Mouse (Mus musculus): Measurements from ENCODE around the gene Ccdc167. TPM values are rescaled to one million over a fixed set of nuclear protein-coding genes. Genes with fewer than 3 reads are reported as not detected.
A peak's percentile ranks its signal among the peaks of the same experiment; 100 is the strongest.

Ccdc167 gene
- polyA plus RNA-seq, 1 experiment from 2014 or later = 11.0 TPM

GRCm38 (mm10) chr17:29662145-29662544 lies 54.7 kb downstream of the Ccdc167 start:
- WGBS = 81% methylated on average over 6 of the region's 6 CpGs

GRCm38 (mm10) chr17:29660762-29661391 lies 56.0 kb downstream of the Ccdc167 start:
- Histone ChIP-seq H3K4me3 (replicated peaks) (peak overlapping the region; percentile 98), H3K4me2 (replicated peaks) (peak overlapping the region; percentile 68), H3K36me3 (peaks cover 26% of the 10 kb centered on the region), H3K9ac (peak overlapping the region; percentile 94), H3K27me3 (no peaks in the 10 kb centered on the region), H3K9me3 (replicated peaks) (no peaks in the 10 kb centered on the region), H3K4me1 (peaks cover 6% of the 10 kb centered on the region), H3K27ac (replicated peaks) (peak overlapping the region; percentile 90)
- ATAC-seq (ENCODE audit: insufficient number of reproducible peaks, low FRiP score, low TSS enrichment, low read depth) = peak; percentile 74
- under 1% methylated on average over 41 of the region's 41 CpGs for WGBS

More at GRCm38 (mm10) chr17:29662145-29662544, 54.7 kb downstream of the Ccdc167 start:
- Histone ChIP-seq H3K36me3 (peaks cover 31% of the 10 kb centered on the region), H3K27ac (replicated peaks) (no peak overlapping the region), H3K9ac (no peak overlapping the region), H3K27me3 (no peaks in the 10 kb centered on the region), H3K4me1 (peaks cover 6% of the 10 kb centered on the region), H3K9me3 (replicated peaks) (no peaks in the 10 kb centered on the region), H3K4me3 (replicated peaks) (no peak overlapping the region), H3K4me2 (replicated peaks) (no peak overlapping the region)
- ATAC-seq (ENCODE audit: insufficient number of reproducible peaks, low FRiP score, low TSS enrichment, low read depth) = no peak

- H3K9ac ChIP-seq = peak within 1 kb of the TSS; percentile 94
- H3K4me3 ChIP-seq (replicated peaks) = peak within 1 kb of the TSS; percentile 98
- peak within 1 kb of the TSS; percentile 90 for H3K27ac ChIP-seq (replicated peaks)
- H3K9me3 ChIP-seq (replicated peaks) = no peaks in the 10 kb centered on the region
- H3K36me3 ChIP-seq = peaks cover 21% of the 10 kb centered on the region
- WGBS = under 1% methylated on average over 41 of the region's 41 CpGs
- peak; percentile 96 for ATAC-seq (ENCODE audit: insufficient number of reproducible peaks, low FRiP score, low TSS enrichment, low read depth)
- peaks cover 6% of the 10 kb centered on the region for H3K4me1 ChIP-seq
- H3K27me3 ChIP-seq = no peaks in the 10 kb centered on the region
- H3K4me2 ChIP-seq (replicated peaks) = peak within 1 kb of the TSS; percentile 68
Observed at GRCm38 (mm10) chr17:29660076-29660761, 56.6 kb downstream of the Ccdc167 start, which contains the start of gene Cmtr1. TSS of gene Cmtr1 (plus strand) at chr17:29660595.

- H3K27ac ChIP-seq (replicated peaks) = no peak overlapping the region
- H3K27me3 ChIP-seq = no peaks in the 10 kb centered on the region
- H3K4me3 ChIP-seq (replicated peaks) = no peak overlapping the region
- H3K36me3 ChIP-seq = peaks cover 3% of the 10 kb centered on the region; the same call in 1 of the 2 replicates
- H3K9me3 ChIP-seq (replicated peaks) = no peaks in the 10 kb centered on the region
- peaks cover 6% of the 10 kb centered on the region for H3K4me1 ChIP-seq
- 73% methylated on average over 2 of the region's 2 CpGs for WGBS
- ATAC-seq (ENCODE audit: insufficient number of reproducible peaks, low FRiP score, low TSS enrichment, low read depth) = no peak
- H3K4me2 ChIP-seq (replicated peaks) = no peak overlapping the region
- no peak overlapping the region for H3K9ac ChIP-seq
Observed at GRCm38 (mm10) chr17:29658249-29658648, 58.6 kb downstream of the Ccdc167 start.

- Histone ChIP-seq H3K4me2 (replicated peaks) (no peak overlapping the region), H3K36me3 (peaks cover 58% of the 10 kb centered on the region), H3K27ac (replicated peaks) (no peak overlapping the region), H3K27me3 (no peaks in the 10 kb centered on the region), H3K4me1 (peaks cover 8% of the 10 kb centered on the region; the same call in 1 of the 2 replicates), H3K9ac (no peak overlapping the region), H3K4me3 (replicated peaks) (no peak overlapping the region), H3K9me3 (replicated peaks) (no peaks in the 10 kb centered on the region)
- WGBS = 73% methylated on average over 3 of the region's 3 CpGs
- ATAC-seq (ENCODE audit: insufficient number of reproducible peaks, low FRiP score, low TSS enrichment, low read depth) = no peak
Observed at GRCm38 (mm10) chr17:29642219-29642618, 74.6 kb downstream of the Ccdc167 start.

- no peak overlapping the region for H3K4me3 ChIP-seq (replicated peaks)
- 94% methylated on average over 11 of the region's 11 CpGs for WGBS
- no peak overlapping the region for H3K27ac ChIP-seq (replicated peaks)
- H3K36me3 ChIP-seq = peaks cover 64% of the 10 kb centered on the region
- H3K9me3 ChIP-seq (replicated peaks) = no peaks in the 10 kb centered on the region
- no peak for ATAC-seq (ENCODE audit: insufficient number of reproducible peaks, low FRiP score, low TSS enrichment, low read depth)
- H3K27me3 ChIP-seq = no peaks in the 10 kb centered on the region
- H3K4me2 ChIP-seq (replicated peaks) = no peak overlapping the region
- no peak overlapping the region for H3K9ac ChIP-seq
- peaks cover 8% of the 10 kb centered on the region; the same call in 1 of the 2 replicates for H3K4me1 ChIP-seq
Observed at GRCm38 (mm10) chr17:29640971-29641370, 75.9 kb downstream of the Ccdc167 start.

GRCm38 (mm10) chr17:29637895-29638294 lies 78.9 kb downstream of the Ccdc167 start:
- no peak for ATAC-seq (ENCODE audit: insufficient number of reproducible peaks, low FRiP score, low TSS enrichment, low read depth)
- no peak overlapping the region for H3K4me3 ChIP-seq (replicated peaks)
- no peaks in the 10 kb centered on the region for H3K9me3 ChIP-seq (replicated peaks)
- H3K4me2 ChIP-seq (replicated peaks) = no peak overlapping the region
- H3K27me3 ChIP-seq = no peaks in the 10 kb centered on the region
- H3K27ac ChIP-seq (replicated peaks) = no peak overlapping the region
- H3K36me3 ChIP-seq = peaks cover 91% of the 10 kb centered on the region
- no peak overlapping the region for H3K9ac ChIP-seq
- 0 out of 2 replicates have a peak, but pooled peaks cover 3% of the 10 kb centered on the region for H3K4me1 ChIP-seq
- 68% methylated on average over 8 of the region's 8 CpGs for WGBS

- H3K36me3 ChIP-seq = peaks cover 91% of the 10 kb centered on the region
- ATAC-seq (ENCODE audit: insufficient number of reproducible peaks, low FRiP score, low TSS enrichment, low read depth) = no peak
- no peak overlapping the region for H3K27ac ChIP-seq (replicated peaks)
- no peak overlapping the region for H3K9ac ChIP-seq
- 0 out of 2 replicates have a peak, but pooled peaks cover 3% of the 10 kb centered on the region for H3K4me1 ChIP-seq
- no peaks in the 10 kb centered on the region for H3K27me3 ChIP-seq
- WGBS = 91% methylated on average over 4 of the region's 4 CpGs
- no peak overlapping the region for H3K4me3 ChIP-seq (replicated peaks)
- H3K9me3 ChIP-seq (replicated peaks) = no peaks in the 10 kb centered on the region
- no peak overlapping the region for H3K4me2 ChIP-seq (replicated peaks)
Observed at GRCm38 (mm10) chr17:29637377-29637776, 79.5 kb downstream of the Ccdc167 start.

Other genes with a start within 250 kb of the Ccdc167 start
- gene Pim1, start 226.3 kb downstream of the Ccdc167 start, polyA plus RNA-seq (2015; fragmentation: Nextera tagmentation; extraction: Ambion mirVana) = 17.8 and 20.0 TPM in 2 replicates
- not detected in 2 replicates for gene Gm17657, start 167.4 kb downstream of the Ccdc167 start, polyA plus RNA-seq (2015; fragmentation: Nextera tagmentation; extraction: Ambion mirVana)
- gene Tbc1d22b, start 167.3 kb downstream of the Ccdc167 start, polyA plus RNA-seq (2015; fragmentation: Nextera tagmentation; extraction: Ambion mirVana) = 14.4 and 16.7 TPM in 2 replicates
- gene Tmem217, start 164.7 kb downstream of the Ccdc167 start, polyA plus RNA-seq (2015; fragmentation: Nextera tagmentation; extraction: Ambion mirVana) = 0.95 and 1.6 TPM in 2 replicates
- 72.0 and 84.7 TPM in 2 replicates for gene Rnf8, start 102.3 kb downstream of the Ccdc167 start, polyA plus RNA-seq (2015; fragmentation: Nextera tagmentation; extraction: Ambion mirVana)
- 2.4 and 2.5 TPM in 2 replicates for gene Gm28043, start 102.2 kb downstream of the Ccdc167 start, polyA plus RNA-seq (2015; fragmentation: Nextera tagmentation; extraction: Ambion mirVana)
- 108 and 110 TPM in 2 replicates for gene Cmtr1, start 56.4 kb downstream of the Ccdc167 start, polyA plus RNA-seq (2015; fragmentation: Nextera tagmentation; extraction: Ambion mirVana)

Measured in embryonic facial prominence, embryonic 15.5 days (tissue).